Mouse (Mus musculus) testis, postnatal 14 days (tissue): ENCODE data around the gene Slc3a1.

Experiments used
- DNase-seq: peaks from one replicate; pipeline ENCODE4 v3.0.0; 2021; ENCODE audit warnings: low spot score

Gene Slc3a1

GRCm38 (mm10) chr17:85089011-85089410 is 60.8 kb downstream of the Slc3a1 start:
- DNase-seq, result no peak

- DNase-seq, result no peak
Observed at GRCm38 (mm10) chr17:85089621-85090020, 61.4 kb downstream of the Slc3a1 start.

GRCm38 (mm10) chr17:85090120-85091099 is 62.2 kb downstream of the Slc3a1 start, which contains the start of the genes Prepl and Camkmt:
Prepl (minus strand) TSS chr17:85090241.
Camkmt (plus strand) TSS chr17:85090552.
- peak; percentile 97 for DNase-seq

GRCm38 (mm10) chr17:85091762-85092161 is 63.6 kb downstream of the Slc3a1 start:
- no peak for DNase-seq

- DNase-seq, result no peak
Observed at GRCm38 (mm10) chr17:85096396-85096795, 68.2 kb downstream of the Slc3a1 start.

- DNase-seq, result no peak
Observed at GRCm38 (mm10) chr17:85098677-85099323, 70.6 kb downstream of the Slc3a1 start.

- no peak for DNase-seq
Observed at GRCm38 (mm10) chr17:85100232-85100631, 72.1 kb downstream of the Slc3a1 start.

- no peak for DNase-seq
Observed at GRCm38 (mm10) chr17:85101751-85102150, 73.6 kb downstream of the Slc3a1 start.

GRCm38 (mm10) chr17:85103310-85103709 is 75.1 kb downstream of the Slc3a1 start:
- DNase-seq, result no peak

- DNase-seq, result no peak
Observed at GRCm38 (mm10) chr17:85110640-85111039, 82.5 kb downstream of the Slc3a1 start.

GRCm38 (mm10) chr17:85113441-85113840 is 85.3 kb downstream of the Slc3a1 start:
- DNase-seq, result no peak
